Mouse (Mus musculus) kidney, adult 2 months (tissue): Measurements from ENCODE around the gene Dnm1. TPM values are rescaled to one million over a fixed set of nuclear protein-coding genes. Genes with fewer than 3 reads are reported as not detected.

Experiments
- DNase-seq: peaks from one replicate; pipeline ENCODE4 v3.0.0; 2021
- H3K27ac ChIP-seq: fragments of 200-500 bp; 2 replicates; pipeline ENCODE4 v1.5.1; 2012; ENCODE audit warnings: low read depth, low read length, control low read depth, inconsistent platforms; ENCODE audit not compliant: insufficient read depth
- H3K27me3 ChIP-seq: fragments of 200-500 bp; replicated peaks from 2 replicates; pipeline ENCODE4 v1.6.1; 2012; ENCODE audit warnings: mild to moderate bottlenecking, moderate library complexity, low read length, inconsistent platforms; ENCODE audit not compliant: control insufficient read depth, insufficient read depth
- H3K36me3 ChIP-seq: fragments of 200-500 bp; 2 replicates; pipeline ENCODE4 v1.6.1; 2012; ENCODE audit warnings: mild to moderate bottlenecking, moderate library complexity, low read length, inconsistent platforms; ENCODE audit not compliant: control insufficient read depth, insufficient read depth
- H3K4me1 ChIP-seq: fragments of 200-500 bp; 2 replicates; pipeline ENCODE4 v1.6.1; 2011; ENCODE audit warnings: low read length; ENCODE audit not compliant: control insufficient read depth, insufficient read depth
- H3K4me3 ChIP-seq: fragments of 200-500 bp; 2 replicates; pipeline ENCODE4 v1.5.1; 2011; ENCODE audit warnings: mild to moderate bottlenecking, low read depth, low read length, control low read depth; ENCODE audit not compliant: insufficient read depth
- CTCF ChIP-seq: fragments of 200-500 bp; conservative IDR thresholded peaks from 2 replicates; pipeline ENCODE4 v1.5.1; 2011; ENCODE audit warnings: low read depth, mild to moderate bottlenecking, control low read depth, low read length, moderate library complexity, mixed read lengths; ENCODE audit not compliant: insufficient read depth, insufficient read length
- POLR2A ChIP-seq: fragments of 200-500 bp; IDR thresholded peaks from one replicate; pipeline ENCODE4 v1.6.1; 2011; ENCODE audit warnings: low read depth, low read length, control low read depth
- WGBS: fragments of 180-500 bp; shearing (Covaris S2); methylation state at CpG from one replicate; pipeline ENCODE4 v1.1.7; 2018; 5-methylcytosine and 5-hydroxymethylcytosine counted together
- polyA plus RNA-seq: library from polyadenylated mRNA; depleted of rRNA; stranded (reverse); fragments of >200 nt; gene quantifications from 2 replicates; pipeline ENCODE4 v1.2.3, GENCODE M21; 2012

Dnm1 gene
- polyA plus RNA-seq, 1 experiment: 8.3 TPM

- WGBS: 32% methylated on average over 8 of the region's 8 CpGs
- Histone ChIP-seq H3K4me1 (peaks cover 5% of the 10 kb centered on the region; the same call in 1 of the 2 replicates), H3K4me3 (no peak overlapping the region), H3K27me3 (no peaks in the 10 kb centered on the region), H3K27ac (no peak overlapping the region), H3K36me3 (no peaks in the 10 kb centered on the region)
- DNase-seq: no peak
- TF ChIP-seq POLR2A: no peak
- TF ChIP-seq CTCF: no peak
Observed at GRCm38 (mm10) chr2:32315751-32316150, 37.4 kb downstream of the Dnm1 start.

- DNase-seq: no peak
- no peak for TF ChIP-seq CTCF
- no peak for TF ChIP-seq POLR2A
- Histone ChIP-seq H3K36me3 (no peaks in the 10 kb centered on the region), H3K27ac (no peak overlapping the region), H3K27me3 (no peaks in the 10 kb centered on the region), H3K4me3 (no peak overlapping the region), H3K4me1 (peaks cover 5% of the 10 kb centered on the region; the same call in 1 of the 2 replicates)
- WGBS: 97% methylated on average over 14 of the region's 14 CpGs
Observed at GRCm38 (mm10) chr2:32314831-32315230, 38.3 kb downstream of the Dnm1 start.

GRCm38 (mm10) chr2:32312318-32312964, 40.7 kb downstream of the Dnm1 start:
- H3K27ac ChIP-seq: no peak overlapping the region
- H3K4me1 ChIP-seq: peaks cover 5% of the 10 kb centered on the region; the same call in 1 of the 2 replicates
- 4% methylated on average over 56 of the region's 56 CpGs for WGBS
- no peak for TF ChIP-seq CTCF
- TF ChIP-seq POLR2A: no peak
- no peaks in the 10 kb centered on the region for H3K27me3 ChIP-seq
- H3K4me3 ChIP-seq: peak overlapping the region; percentile 18
- DNase-seq: peak; percentile 74
- H3K36me3 ChIP-seq: no peaks in the 10 kb centered on the region

- no peaks in the 10 kb centered on the region for H3K36me3 ChIP-seq
Observed at GRCm38 (mm10) chr2:32311443-32312317, 41.5 kb downstream of the Dnm1 start.

GRCm38 (mm10) chr2:32310096-32310845, 42.9 kb downstream of the Dnm1 start:
- WGBS: 87% methylated on average over 18 of the region's 18 CpGs
- Histone ChIP-seq H3K4me1 (peaks cover 5% of the 10 kb centered on the region; the same call in 1 of the 2 replicates), H3K27me3 (no peaks in the 10 kb centered on the region), H3K27ac (no peak overlapping the region), H3K36me3 (no peaks in the 10 kb centered on the region), H3K4me3 (no peak overlapping the region)
- TF ChIP-seq CTCF (no peak), POLR2A (no peak)
- DNase-seq: no peak

More at GRCm38 (mm10) chr2:32311443-32312317, 41.5 kb downstream of the Dnm1 start:
- peak overlapping the region; percentile 18 for H3K4me3 ChIP-seq
- DNase-seq: no peak
- no peaks in the 10 kb centered on the region for H3K27me3 ChIP-seq
- 13% methylated on average over 41 of the region's 42 CpGs for WGBS
- no peak for TF ChIP-seq CTCF
- no peak for TF ChIP-seq POLR2A
- no peak overlapping the region for H3K27ac ChIP-seq
- peaks cover 5% of the 10 kb centered on the region; the same call in 1 of the 2 replicates for H3K4me1 ChIP-seq

GRCm38 (mm10) chr2:32308870-32309568, 44.1 kb downstream of the Dnm1 start:
- no peaks in the 10 kb centered on the region for H3K27me3 ChIP-seq
- H3K4me1 ChIP-seq: peaks cover 5% of the 10 kb centered on the region; the same call in 1 of the 2 replicates
- WGBS: 92% methylated on average over 16 of the region's 16 CpGs
- H3K27ac ChIP-seq: no peak overlapping the region
- H3K4me3 ChIP-seq: no peak overlapping the region
- TF ChIP-seq POLR2A (no peak), CTCF (no peak)
- H3K36me3 ChIP-seq: no peaks in the 10 kb centered on the region
- no peak for DNase-seq
